Comparison of ENCODE assay signal across 8 mouse cellular contexts in genomic region chr6:88924502-88925275, GRCm38 (mm10). TPM values are rescaled to one million over a fixed set of nuclear protein-coding genes. Genes with fewer than 3 reads are reported as not detected.
DNase-seq lines count a peak whose midpoint lies in the region; ATAC-seq and TF ChIP-seq lines count a peak whose summit lies in the region.

No protein-coding gene starts in this region.

- WGBS in heart, adult 2 months: 4% methylated on average over 5 of the region's 5 CpGs
- WGBS in intestine, postnatal 0 days: 15% methylated on average over 5 of the region's 5 CpGs

- H3K4me1 ChIP-seq in heart, adult 2 months (ENCODE audit: control insufficient read depth, insufficient read depth, low read length): peaks cover 18% of the 10 kb centered on the region
- no peaks in the 10 kb centered on the region; the same call in 1 of the 2 replicates for H3K4me1 ChIP-seq in intestine, postnatal 0 days (replicated peaks; ENCODE audit: control insufficient read depth, insufficient read depth, low read length)

- H3K4me2 ChIP-seq in intestine, postnatal 0 days (replicated peaks; ENCODE audit: low read depth): no peak overlapping the region

- no peaks in the 10 kb centered on the region for H3K9me3 ChIP-seq in intestine, postnatal 0 days (ENCODE audit: control insufficient read depth)

- DNase-seq in cerebellum, adult 9-11 months: peak; percentile 60
- DNase-seq in cerebellum, adult 8-10 months: no peak
- peak; percentile 75 for DNase-seq in embryo, embryonic 10 days (ENCODE audit: low spot score)
- peak in 1 of 2 experiments; percentile 74 for DNase-seq in heart, adult 2 months
- peak; percentile 93 for DNase-seq in lung, postnatal 10 days
- peak; percentile 79 for DNase-seq in testis, postnatal 10 days (ENCODE audit: low spot score)

- no peak overlapping the region for H3K9ac ChIP-seq in heart, adult 2 months (ENCODE audit: low read depth, low read length)
- H3K9ac ChIP-seq in intestine, postnatal 0 days (ENCODE audit: low read depth, low read length): no peak overlapping the region

- H3K36me3 ChIP-seq in heart, adult 2 months (ENCODE audit: control insufficient read depth, insufficient read depth, low read length): no peaks in the 10 kb centered on the region
- no peaks in the 10 kb centered on the region for H3K36me3 ChIP-seq in intestine, postnatal 0 days (ENCODE audit: control insufficient read depth, insufficient read depth)

- intact Hi-C loops in heart, adult 2 months (cut with DNase I): loop anchor here (5.0 to 10.0 kb wide), 3 partner anchors 423 to 540 kb away; partner anchors contain the start of gene Plxna1

- no peaks in the 10 kb centered on the region for H3K79me2 ChIP-seq in heart, adult 2 months (replicated peaks; ENCODE audit: control insufficient read depth, insufficient read depth, low read length)

- TF ChIP-seq CTCF in heart, adult 2 months (IDR thresholded peaks at IDR 0.05): no peak
- TF ChIP-seq CTCF in intestine, postnatal 0 days (IDR thresholded peaks at IDR 0.05; ENCODE audit: low read depth): no peak

- TF ChIP-seq EP300 in heart, adult 2 months (IDR thresholded peaks at IDR 0.05; ENCODE audit: insufficient read depth, low read depth, low read length): peak; percentile 67; the same call in 1 of the 2 replicates

- no peak for TF ChIP-seq POLR2A in heart, adult 2 months (IDR thresholded peaks at IDR 0.05; ENCODE audit: insufficient read depth, low read depth, low read length)

- ATAC-seq in intestine, postnatal 0 days: peak; percentile 57
- no peak for ATAC-seq in megakaryocyte-erythroid progenitor cell, adult 5-6 weeks (replicated peaks; ENCODE audit: low FRiP score, low TSS enrichment, poor library complexity, severe bottlenecking)

- peak overlapping the region; percentile 56 for H3K27ac ChIP-seq in heart, adult 2 months
- H3K27ac ChIP-seq in intestine, postnatal 0 days (ENCODE audit: low read depth, low read length): no peak overlapping the region

- no peaks in the 10 kb centered on the region for H3K27me3 ChIP-seq in heart, adult 2 months (ENCODE audit: control insufficient read depth, insufficient read depth, low read length)
- no peaks in the 10 kb centered on the region for H3K27me3 ChIP-seq in intestine, postnatal 0 days (replicated peaks; ENCODE audit: control insufficient read depth, insufficient read depth, low read length)

- no peak overlapping the region for H3K4me3 ChIP-seq in heart, adult 2 months
- no peak overlapping the region for H3K4me3 ChIP-seq in intestine, postnatal 0 days (ENCODE audit: low read depth, low read length)

RNA-seq across cellular contexts. Expression of gene Tpra1, which starts 22.6 kb away (rescaled TPM):
- total RNA-seq in heart, adult 2 months (2021): 10 to 100 TPM; 34.4 to 34.8 TPM
- 88.0 and 118 TPM in 2 replicates for polyA plus RNA-seq in heart, adult 2 months (2012; rRNA removed)
- polyA plus RNA-seq in intestine, postnatal 0 days (2015; fragmentation: Nextera tagmentation; extraction: Ambion mirVana): 81.2 and 81.6 TPM in 2 replicates
- 31.4 and 39.7 TPM in 2 replicates for total RNA-seq in megakaryocyte-erythroid progenitor cell, adult 5-6 weeks (2014; fragmentation: Nextera tagmentation)
- total RNA-seq in megakaryocyte-erythroid progenitor cell, adult 5-6 weeks (2017): 25.6 and 27.6 TPM in 2 replicates

RNA-seq across cellular contexts. Expression of gene Mcm2, which starts 26.1 kb away (rescaled TPM):
- 1 to 10 TPM; 5.3 to 6.1 TPM for total RNA-seq in heart, adult 2 months (2021)
- polyA plus RNA-seq in heart, adult 2 months (2012; rRNA removed): 4.8 and 5.4 TPM in 2 replicates
- polyA plus RNA-seq in intestine, postnatal 0 days (2015; fragmentation: Nextera tagmentation; extraction: Ambion mirVana): 32.9 and 33.1 TPM in 2 replicates
- 175 and 213 TPM in 2 replicates for total RNA-seq in megakaryocyte-erythroid progenitor cell, adult 5-6 weeks (2014; fragmentation: Nextera tagmentation)
- total RNA-seq in megakaryocyte-erythroid progenitor cell, adult 5-6 weeks (2017): 181 and 236 TPM in 2 replicates

RNA-seq across cellular contexts. Expression of gene Podxl2, which starts 49.8 kb away (rescaled TPM):
- 10 to 100 TPM; 13.1 to 15.9 TPM for total RNA-seq in heart, adult 2 months (2021)
- 20.7 and 26.2 TPM in 2 replicates for polyA plus RNA-seq in heart, adult 2 months (2012; rRNA removed)
- polyA plus RNA-seq in intestine, postnatal 0 days (2015; fragmentation: Nextera tagmentation; extraction: Ambion mirVana): 36.3 and 39.2 TPM in 2 replicates
- total RNA-seq in megakaryocyte-erythroid progenitor cell, adult 5-6 weeks (2014; fragmentation: Nextera tagmentation): 6.6 TPM in 1 of 2 replicates, not detected in the other
- total RNA-seq in megakaryocyte-erythroid progenitor cell, adult 5-6 weeks (2017): not detected in 2 replicates

Comparison
In these comparisons a context has a peak if more than half of its experiments do, and no peak if none do; other contexts are left out.
1. RNA of gene Mcm2, which starts 26.1 kb away (total RNA-seq): 175 to 236 TPM in megakaryocyte-erythroid progenitor cell, adult 5-6 weeks; 5.3 to 6.1 TPM in heart, adult 2 months; every median in the first group is over 10 times any median in the second.